Mouse (Mus musculus): ENCODE measurements at regions not wholly inside any gene's neighbourhood (a gene's known extent, or its start where the extent isn't known, plus 50 kb on each side); places are given as distances from the start of the nearest gene placed in this dataset.
A peak's percentile ranks its signal among the peaks of the same experiment; 100 is the strongest.
"Not testable (repeated sequence)": the region's sequence is repeated elsewhere in the genome, so short reads cannot be mapped to it uniquely, and the experiment has no call there.

GRCm38 (mm10) chr3:22551516-22551915 is 475.1 kb downstream of the Tbl1xr1 start:
- H3K9me3 ChIP-seq (ENCODE audit: control insufficient read depth, insufficient read depth, low read depth, low read length): no peaks in the 10 kb centered on the region
- no peaks in the 10 kb centered on the region for H3K36me3 ChIP-seq (ENCODE audit: control insufficient read depth, insufficient read depth, low read length, poor library complexity, severe bottlenecking)
- H3K4me1 ChIP-seq (ENCODE audit: control insufficient read depth in 2 of 2, insufficient read depth in 2 of 2, low read length in 2 of 2, poor library complexity in 1 of 2): no peaks in the 10 kb centered on the region
- H3K27ac ChIP-seq (ENCODE audit: insufficient read depth, low read depth, low read length, poor library complexity, severe bottlenecking): no peak overlapping the region
- H3K9ac ChIP-seq (ENCODE audit: insufficient read depth, low read depth, low read length, poor library complexity, severe bottlenecking): no peak overlapping the region
- H3K4me3 ChIP-seq (ENCODE audit: insufficient read depth in 1 of 2, low read depth in 1 of 2, low read length in 2 of 2, poor library complexity in 1 of 2, severe bottlenecking in 1 of 2): no peak overlapping the region
- no peak for DNase-seq (ENCODE audit: low read depth, low spot score)
- TF ChIP-seq CHD2 (IDR thresholded peaks at IDR 0.05; ENCODE audit: low read depth, low read length) (no peak), MAFK (IDR thresholded peaks at IDR 0.05; ENCODE audit: insufficient read depth, low read depth, low read length) (no peak), ZNF384 (IDR thresholded peaks at IDR 0.05; ENCODE audit: low read depth, low read length) (no peak), ZC3H11A (IDR thresholded peaks at IDR 0.05; ENCODE audit: borderline replicate concordance, low read depth, low read length) (no peak), HCFC1 (IDR thresholded peaks at IDR 0.05; ENCODE audit: borderline replicate concordance, insufficient read depth, low read length) (no peak)
- in situ Hi-C loops (cut with MboI; ENCODE audit: low sequenced_read_pairs in 2 of 2, unreplicated experiment in 2 of 2): no loop called here

DNA sequence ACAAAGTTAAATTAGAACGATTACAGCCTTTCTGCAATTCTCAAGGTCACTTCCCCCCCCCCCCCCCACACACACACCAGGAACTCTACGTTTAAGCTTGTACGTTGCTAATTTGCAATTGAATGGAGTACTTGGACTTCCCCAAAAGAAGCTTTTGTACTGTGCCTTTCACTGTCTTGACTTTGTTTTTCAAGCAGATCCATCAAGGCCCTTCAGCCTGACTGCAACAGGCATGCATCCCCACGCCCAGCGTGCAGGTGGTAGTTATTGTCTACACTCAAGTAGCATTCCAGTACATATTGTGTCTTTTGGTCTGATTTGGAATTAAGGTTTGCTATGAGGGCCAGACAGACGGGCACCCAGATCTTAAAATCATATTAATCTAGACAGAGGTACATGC is 483.1 kb downstream of the Tbl1xr1 start:
- Histone ChIP-seq H3K9me3 (ENCODE audit: control insufficient read depth, insufficient read depth, low read depth, low read length) (no peaks in the 10 kb centered on the region), H3K9ac (ENCODE audit: insufficient read depth, low read depth, low read length, poor library complexity, severe bottlenecking) (no peak overlapping the region), H3K4me1 (ENCODE audit: control insufficient read depth in 2 of 2, insufficient read depth in 2 of 2, low read length in 2 of 2, poor library complexity in 1 of 2) (no peaks in the 10 kb centered on the region), H3K27ac (ENCODE audit: insufficient read depth, low read depth, low read length, poor library complexity, severe bottlenecking) (peak overlapping the region; percentile 47; the same call in 1 of the 2 replicates), H3K36me3 (ENCODE audit: control insufficient read depth, insufficient read depth, low read length, poor library complexity, severe bottlenecking) (no peaks in the 10 kb centered on the region), H3K4me3 (ENCODE audit: insufficient read depth in 1 of 2, low read depth in 1 of 2, low read length in 2 of 2, poor library complexity in 1 of 2, severe bottlenecking in 1 of 2) (no peak overlapping the region)
- TF ChIP-seq HCFC1 (IDR thresholded peaks at IDR 0.05; ENCODE audit: borderline replicate concordance, insufficient read depth, low read length) (no peak), ZNF384 (IDR thresholded peaks at IDR 0.05; ENCODE audit: low read depth, low read length) (no peak), ZC3H11A (IDR thresholded peaks at IDR 0.05; ENCODE audit: borderline replicate concordance, low read depth, low read length) (no peak), MAFK (IDR thresholded peaks at IDR 0.05; ENCODE audit: insufficient read depth, low read depth, low read length) (no peak), CHD2 (IDR thresholded peaks at IDR 0.05; ENCODE audit: low read depth, low read length) (no peak)
- in situ Hi-C loops (cut with MboI; ENCODE audit: low sequenced_read_pairs in 2 of 2, unreplicated experiment in 2 of 2): no loop called here
- DNase-seq (ENCODE audit: low read depth, low spot score): no peak

- H3K4me1 ChIP-seq (ENCODE audit: control insufficient read depth in 2 of 2, insufficient read depth in 2 of 2, low read length in 2 of 2, poor library complexity in 1 of 2); DNase-seq (ENCODE audit: low read depth, low spot score); H3K36me3 ChIP-seq (ENCODE audit: control insufficient read depth, insufficient read depth, low read length, poor library complexity, severe bottlenecking); H3K9ac ChIP-seq (ENCODE audit: insufficient read depth, low read depth, low read length, poor library complexity, severe bottlenecking); H3K4me3 ChIP-seq (ENCODE audit: insufficient read depth in 1 of 2, low read depth in 1 of 2, low read length in 2 of 2, poor library complexity in 1 of 2, severe bottlenecking in 1 of 2); H3K9me3 ChIP-seq (ENCODE audit: control insufficient read depth, insufficient read depth, low read depth, low read length); in situ Hi-C loops (cut with MboI; ENCODE audit: low sequenced_read_pairs in 2 of 2, unreplicated experiment in 2 of 2): not testable (repeated sequence)
- peak overlapping the region; percentile 50; the same call in 1 of the 2 replicates for H3K27ac ChIP-seq (ENCODE audit: insufficient read depth, low read depth, low read length, poor library complexity, severe bottlenecking)
Observed at GRCm38 (mm10) chr3:22560476-22561170, 484.2 kb downstream of the Tbl1xr1 start.
